ENCODE assay signal across 8 mouse cellular contexts in the genomic region with DNA sequence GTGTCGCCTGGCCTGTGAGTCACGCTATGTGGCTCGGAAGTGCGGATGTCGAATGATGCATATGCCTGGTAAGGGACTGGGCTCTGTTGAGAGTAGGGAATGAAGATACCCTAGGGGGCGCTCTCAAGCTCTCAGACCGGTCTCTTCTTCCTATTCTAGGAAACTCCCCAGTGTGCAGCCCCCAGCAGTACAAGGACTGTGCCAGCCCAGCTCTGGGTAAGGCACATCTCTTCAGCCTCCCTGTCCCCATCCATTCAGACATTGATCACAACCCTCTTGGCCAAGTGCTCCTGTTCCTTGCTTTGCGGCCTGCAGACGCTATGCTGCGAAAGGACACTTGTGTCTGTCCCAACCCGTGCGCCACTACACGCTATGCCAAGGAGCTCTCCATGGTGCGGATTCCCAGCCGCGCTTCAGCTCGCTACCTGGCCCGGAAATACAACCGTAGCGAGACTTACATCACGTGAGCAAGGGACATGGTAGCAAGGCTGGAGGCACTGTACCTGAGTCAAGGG. TPM values are rescaled to one million over a fixed set of nuclear protein-coding genes. Genes with fewer than 3 reads are reported as not detected.
A peak's percentile ranks its signal among the peaks of the same experiment; 100 is the strongest.
DNase-seq lines count a peak whose midpoint lies in the region; ATAC-seq and TF ChIP-seq lines count a peak whose summit lies in the region.

No protein-coding gene starts in this region.

- no peak overlapping the region for H3K27ac ChIP-seq in MEL (ENCODE audit: control insufficient read depth, low read depth, low read length)
- no peak overlapping the region for H3K27ac ChIP-seq in forebrain, embryonic 13.5 days
- no peak overlapping the region for H3K27ac ChIP-seq in liver, embryonic 15.5 days (replicated peaks)
- H3K27ac ChIP-seq in testis, adult 2 months (ENCODE audit: control insufficient read depth, insufficient read depth, low read depth, low read length): no peak overlapping the region

- no peak for TF ChIP-seq EP300 in MEL (IDR thresholded peaks at IDR 0.05; ENCODE audit: low read depth in 1 of 2, low read length in 2 of 2)

- no peaks in the 10 kb centered on the region for H3K36me3 ChIP-seq in MEL (ENCODE audit: control insufficient read depth in 1 of 2, insufficient read depth in 2 of 2, low read length in 2 of 2)
- H3K36me3 ChIP-seq in forebrain, embryonic 13.5 days (ENCODE audit: poor library complexity, severe bottlenecking): peaks cover 33% of the 10 kb centered on the region
- H3K36me3 ChIP-seq in liver, embryonic 15.5 days (replicated peaks): 0 out of 2 replicates have a peak, but pooled peaks cover 9% of the 10 kb centered on the region
- H3K36me3 ChIP-seq in testis, adult 2 months (ENCODE audit: control insufficient read depth, insufficient read depth, low read length): no peaks in the 10 kb centered on the region

- no peak overlapping the region for H3K4me3 ChIP-seq in MEL (ENCODE audit: control insufficient read depth in 1 of 2, insufficient read depth in 1 of 2, low read depth in 2 of 2, low read length in 2 of 2)
- H3K4me3 ChIP-seq in forebrain, embryonic 13.5 days: no peak overlapping the region
- no peak overlapping the region for H3K4me3 ChIP-seq in liver, embryonic 15.5 days (replicated peaks)
- H3K4me3 ChIP-seq in testis, adult 2 months (ENCODE audit: control insufficient read depth, low read depth, low read length): no peak overlapping the region

- H3K9ac ChIP-seq in MEL (ENCODE audit: control insufficient read depth, low read depth, low read length, poor library complexity, severe bottlenecking): no peak overlapping the region
- peak overlapping the region; percentile 41; the same call in 1 of the 2 replicates for H3K9ac ChIP-seq in forebrain, embryonic 13.5 days
- H3K9ac ChIP-seq in liver, embryonic 15.5 days: no peak overlapping the region

- peak overlapping the region; percentile 38 for H3K4me2 ChIP-seq in forebrain, embryonic 13.5 days
- H3K4me2 ChIP-seq in liver, embryonic 15.5 days: no peak overlapping the region

- peak; percentile 68 for ATAC-seq in cerebellum, adult (ENCODE audit: insufficient number of reproducible peaks, low FRiP score, low TSS enrichment)
- ATAC-seq in forebrain, embryonic 13.5 days: peak; percentile 77
- peak; percentile 45; the same call in 1 of the 2 replicates for ATAC-seq in liver, embryonic 15.5 days (ENCODE audit: insufficient read depth)

- no peaks in the 10 kb centered on the region for H3K79me2 ChIP-seq in MEL (ENCODE audit: control insufficient read depth, insufficient read depth, low read length, poor library complexity)

- WGBS in forebrain, embryonic 13.5 days: 3% methylated on average over 21 of the region's 21 CpGs
- WGBS in liver, embryonic 15.5 days (ENCODE audit: insufficient replicate concordance): 6% methylated on average over 21 of the region's 21 CpGs

- peaks cover 0 to 3% of the 10 kb centered on the region in 2 experiments; a peak in 1 of 4 replicates for H3K4me1 ChIP-seq in MEL (ENCODE audit: control insufficient read depth in 1 of 2, insufficient read depth in 2 of 2, low read length in 2 of 2)
- H3K4me1 ChIP-seq in forebrain, embryonic 13.5 days: peaks cover 11% of the 10 kb centered on the region
- no peaks in the 10 kb centered on the region for H3K4me1 ChIP-seq in liver, embryonic 15.5 days (replicated peaks)
- H3K4me1 ChIP-seq in testis, adult 2 months (ENCODE audit: control insufficient read depth, insufficient read depth, low read length): 0 out of 2 replicates have a peak, but pooled peaks cover 2% of the 10 kb centered on the region

- peak; percentile 55 for TF ChIP-seq RAD21 in MEL (IDR thresholded peaks at IDR 0.05; ENCODE audit: low read depth, low read length)

- peak; percentile 74 to 93 (median 90) for TF ChIP-seq CTCF in MEL (IDR thresholded peaks at IDR 0.05 in 2 of 3, conservative IDR thresholded peaks at IDR 0.05 in 1 of 3; ENCODE audit: control insufficient read depth in 1 of 3, insufficient read depth in 1 of 3, low read depth in 2 of 3, low read length in 3 of 3, poor library complexity in 1 of 3, severe bottlenecking in 1 of 3)
- TF ChIP-seq CTCF in testis, adult 2 months (IDR thresholded peaks at IDR 0.05; ENCODE audit: control insufficient read depth, insufficient read depth, insufficient replicate concordance, low read depth, low read length): peak; percentile 21; the same call in 1 of the 2 replicates

- no peaks in the 10 kb centered on the region for H3K27me3 ChIP-seq in MEL (ENCODE audit: control insufficient read depth in 1 of 2, insufficient read depth in 2 of 2, low read length in 2 of 2)
- H3K27me3 ChIP-seq in forebrain, embryonic 13.5 days: 0 out of 2 replicates have a peak, but pooled peaks cover 10% of the 10 kb centered on the region
- H3K27me3 ChIP-seq in liver, embryonic 15.5 days: peaks cover 32% of the 10 kb centered on the region
- no peaks in the 10 kb centered on the region for H3K27me3 ChIP-seq in testis, adult 2 months (ENCODE audit: control insufficient read depth, insufficient read depth, low read length)

- no peak for TF ChIP-seq POLR2A in MEL (IDR thresholded peaks at IDR 0.05; ENCODE audit: control insufficient read depth in 1 of 2, insufficient read depth in 1 of 2, low read depth in 1 of 2, low read length in 2 of 2, poor library complexity in 1 of 2)
- peak; percentile 18; the same call in 1 of the 2 replicates for TF ChIP-seq POLR2A in testis, adult 2 months (IDR thresholded peaks at IDR 0.05; ENCODE audit: control insufficient read depth, low read depth, low read length)

- DNase-seq in MEL (ENCODE audit: low read depth, low spot score): peak; percentile 91
- peak; percentile 33 for DNase-seq in heart, postnatal 25 days (ENCODE audit: low spot score)
- DNase-seq in kidney, postnatal 4 days: peak; percentile 73 to 83
- DNase-seq in neural tube, embryonic 10.5 days (ENCODE audit: extremely low spot score, low spot score): peak; percentile 60

- H3K9me3 ChIP-seq in MEL (replicated peaks; ENCODE audit: insufficient read depth, low read length): no peaks in the 10 kb centered on the region
- H3K9me3 ChIP-seq in forebrain, embryonic 13.5 days (replicated peaks): no peaks in the 10 kb centered on the region
- H3K9me3 ChIP-seq in liver, embryonic 15.5 days (replicated peaks): no peaks in the 10 kb centered on the region

- intact Hi-C loops in heart, postnatal 25 days (cut with DNase I): loop anchor here (2.0 kb wide), 1 partner anchor 55 kb away; no protein-coding TSS in a partner anchor

TF ChIP-seq in MEL, 35 proteins besides CTCF, POLR2A, EP300 and RAD21 (continues in another document):
- TF ChIP-seq ELF1 (IDR thresholded peaks at IDR 0.05; ENCODE audit: low read depth, low read length) (0 out of 2 replicates have a peak, but pooled peaks have one; percentile 42), MAX (IDR thresholded peaks at IDR 0.05; ENCODE audit: low read length) (0 out of 2 replicates have a peak, but pooled peaks have one; percentile 24), NRF1 (IDR thresholded peaks at IDR 0.05; ENCODE audit: insufficient read depth, low read depth, low read length, poor library complexity, severe bottlenecking) (no peak), ZNF384 (IDR thresholded peaks at IDR 0.05; ENCODE audit: low read depth, low read length) (no peak), TCF12 (IDR thresholded peaks at IDR 0.05; ENCODE audit: low read depth, low read length) (no peak)

RNA-seq across cellular contexts. Expression of a gene that starts 3.1 kb away (rescaled TPM):
- total RNA-seq in MEL (2012; rRNA removed): 0.04 TPM in 1 of 2 replicates, not detected in the other
- under 1 TPM in 1 of 2 experiments, not detected in 1; 0.35 TPM for polyA plus RNA-seq in MEL (2012; ENCODE audit: insufficient read depth in 1 of 2, insufficient read length in 2 of 2, low read depth in 1 of 2, low replicate concordance in 2 of 2, missing spikeins in 1 of 2)
- 0.24 TPM in 1 of 2 replicates, not detected in the other for polyA plus RNA-seq in forebrain, embryonic 13.5 days (2015; fragmentation: Nextera tagmentation; extraction: Ambion mirVana)
- under 1 TPM in 1 of 2 experiments, not detected in 1; 0.17 TPM for total RNA-seq in heart, postnatal 25 days (2021)
- not detected in 2 replicates for polyA plus RNA-seq in liver, embryonic 15.5 days (2015; fragmentation: Nextera tagmentation; extraction: Ambion mirVana)
- polyA plus RNA-seq in testis, adult 2 months (2012; rRNA removed): 1.1 and 1.7 TPM in 2 replicates

RNA-seq across cellular contexts. Expression of a gene that starts 7.1 kb away (rescaled TPM):
- 18.2 and 24.8 TPM in 2 replicates for total RNA-seq in MEL (2012; rRNA removed)
- polyA plus RNA-seq in MEL (2012; ENCODE audit: insufficient read depth in 1 of 2, insufficient read length in 2 of 2, low read depth in 1 of 2, low replicate concordance in 2 of 2, missing spikeins in 1 of 2): 10 to 100 TPM in 1 of 2 experiments, not detected in 1; 82.6 TPM
- 80.7 and 84.0 TPM in 2 replicates for polyA plus RNA-seq in forebrain, embryonic 13.5 days (2015; fragmentation: Nextera tagmentation; extraction: Ambion mirVana)
- total RNA-seq in heart, postnatal 25 days (2021): 10 to 100 TPM; 19.2 to 22.8 TPM
- polyA plus RNA-seq in liver, embryonic 15.5 days (2015; fragmentation: Nextera tagmentation; extraction: Ambion mirVana): 7.7 and 8.8 TPM in 2 replicates
- polyA plus RNA-seq in testis, adult 2 months (2012; rRNA removed): 40.6 and 52.3 TPM in 2 replicates

RNA-seq across cellular contexts. Expression of a gene that starts 7.4 kb away (rescaled TPM):
- total RNA-seq in MEL (2012; rRNA removed): 20.1 and 20.9 TPM in 2 replicates
- polyA plus RNA-seq in MEL (2012; ENCODE audit: insufficient read depth in 1 of 2, insufficient read length in 2 of 2, low read depth in 1 of 2, low replicate concordance in 2 of 2, missing spikeins in 1 of 2): 10 to 100 TPM in 1 of 2 experiments, not detected in 1; 56.3 TPM
- polyA plus RNA-seq in forebrain, embryonic 13.5 days (2015; fragmentation: Nextera tagmentation; extraction: Ambion mirVana): 19.5 and 23.3 TPM in 2 replicates
- 10 to 100 TPM; 29.7 to 31.3 TPM for total RNA-seq in heart, postnatal 25 days (2021)
- polyA plus RNA-seq in liver, embryonic 15.5 days (2015; fragmentation: Nextera tagmentation; extraction: Ambion mirVana): 8.9 and 10.3 TPM in 2 replicates
- polyA plus RNA-seq in testis, adult 2 months (2012; rRNA removed): 46.4 and 46.9 TPM in 2 replicates

RNA-seq across cellular contexts. Expression of a gene that starts 22.8 kb away (rescaled TPM):
- 72.4 and 76.9 TPM in 2 replicates for total RNA-seq in MEL (2012; rRNA removed)
- polyA plus RNA-seq in MEL (2012; ENCODE audit: insufficient read depth in 1 of 2, insufficient read length in 2 of 2, low read depth in 1 of 2, low replicate concordance in 2 of 2, missing spikeins in 1 of 2): 100 to 1,000 TPM in 1 of 2 experiments, not detected in 1; 124 TPM
- 39.0 and 48.1 TPM in 2 replicates for polyA plus RNA-seq in forebrain, embryonic 13.5 days (2015; fragmentation: Nextera tagmentation; extraction: Ambion mirVana)
- total RNA-seq in heart, postnatal 25 days (2021): 10 to 100 TPM; 82.8 to 83.7 TPM
- polyA plus RNA-seq in liver, embryonic 15.5 days (2015; fragmentation: Nextera tagmentation; extraction: Ambion mirVana): 25.6 and 30.8 TPM in 2 replicates
- 28.1 and 30.2 TPM in 2 replicates for polyA plus RNA-seq in testis, adult 2 months (2012; rRNA removed)

RNA-seq across cellular contexts. Expression of a gene that starts 24.3 kb away (rescaled TPM):
- total RNA-seq in MEL (2012; rRNA removed): 30.2 and 41.2 TPM in 2 replicates
- polyA plus RNA-seq in MEL (2012; ENCODE audit: insufficient read depth in 1 of 2, insufficient read length in 2 of 2, low read depth in 1 of 2, low replicate concordance in 2 of 2, missing spikeins in 1 of 2): 10 to 100 TPM in 1 of 2 experiments, not detected in 1; 41.5 TPM
- polyA plus RNA-seq in forebrain, embryonic 13.5 days (2015; fragmentation: Nextera tagmentation; extraction: Ambion mirVana): 0.52 and 0.57 TPM in 2 replicates
- total RNA-seq in heart, postnatal 25 days (2021): 1 to 10 TPM in 1 of 2 experiments, under 1 TPM in 1; 0.42 to 1.2 TPM
- 0.58 and 2.2 TPM in 2 replicates for polyA plus RNA-seq in liver, embryonic 15.5 days (2015; fragmentation: Nextera tagmentation; extraction: Ambion mirVana)
- 1.1 and 1.3 TPM in 2 replicates for polyA plus RNA-seq in testis, adult 2 months (2012; rRNA removed)

Comparison
In these comparisons a context has a peak if more than half of its experiments do, and no peak if none do; other contexts are left out.
1. DNase-seq: peak in every context shown above with its lines; median percentile 91 in MEL; 78 in kidney, postnatal 4 days; 60 in neural tube, embryonic 10.5 days; 33 in heart, postnatal 25 days.